Mouse (Mus musculus) frontal cortex, adult 2 months (tissue): ENCODE data around the gene Zfp30. TPM values are rescaled to one million over a fixed set of nuclear protein-coding genes. Genes with fewer than 3 reads are reported as not detected.

Experiments used
- DNase-seq, 2 experiments: peaks; one replicate each; pipeline ENCODE4 v3.0.0; 2022; ENCODE audit warnings: low spot score in 1 of 2; ENCODE audit errors: extremely low spot score in 1 of 2
- polyA plus RNA-seq: library from polyadenylated mRNA; depleted of rRNA; stranded (reverse); fragments of >200 nt; gene quantifications from 2 replicates; pipeline ENCODE4 v1.2.3, GENCODE M21; 2012; rRNA removed

Zfp30 gene
- polyA plus RNA-seq: 8.7 and 9.4 TPM in 2 replicates

DNA sequence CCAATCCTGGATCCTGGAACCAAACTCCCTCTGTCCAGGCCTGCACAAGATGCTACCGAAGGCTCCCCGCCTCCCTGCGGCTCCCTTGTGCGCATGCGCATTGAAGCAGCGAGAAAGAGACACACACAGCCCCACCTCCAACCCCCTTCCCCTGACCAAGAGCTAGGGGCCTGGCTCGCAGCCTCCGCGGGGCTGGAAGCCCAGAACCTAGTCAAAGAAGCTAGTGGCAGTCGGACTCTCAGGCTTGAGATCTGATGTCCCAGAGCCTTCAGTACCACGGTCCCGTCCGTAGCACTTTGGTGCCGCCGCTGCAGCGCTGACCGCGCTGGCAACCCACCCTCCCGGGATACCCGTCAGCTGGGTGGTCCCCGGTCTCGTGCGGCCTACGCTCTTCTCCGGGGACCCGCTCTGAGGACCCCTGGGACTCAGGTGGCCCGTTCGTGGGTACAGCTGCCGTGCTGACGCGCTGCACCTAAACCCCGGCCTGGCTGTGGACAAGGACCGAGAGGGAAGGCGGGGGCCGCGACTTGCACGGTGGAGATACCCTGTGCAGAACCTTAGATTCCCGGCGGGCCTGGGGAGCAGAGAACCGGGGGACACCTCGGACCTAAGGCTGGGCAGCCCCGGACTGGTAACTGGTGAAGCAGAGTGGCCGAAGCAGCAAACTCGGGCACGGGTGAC lies at the start of gene Zfp30:
Zfp30 (plus strand) TSS at position 128 of the 681 bp plus-strand sequence.
- peak; percentile 62 to 88 for DNase-seq

DNA sequence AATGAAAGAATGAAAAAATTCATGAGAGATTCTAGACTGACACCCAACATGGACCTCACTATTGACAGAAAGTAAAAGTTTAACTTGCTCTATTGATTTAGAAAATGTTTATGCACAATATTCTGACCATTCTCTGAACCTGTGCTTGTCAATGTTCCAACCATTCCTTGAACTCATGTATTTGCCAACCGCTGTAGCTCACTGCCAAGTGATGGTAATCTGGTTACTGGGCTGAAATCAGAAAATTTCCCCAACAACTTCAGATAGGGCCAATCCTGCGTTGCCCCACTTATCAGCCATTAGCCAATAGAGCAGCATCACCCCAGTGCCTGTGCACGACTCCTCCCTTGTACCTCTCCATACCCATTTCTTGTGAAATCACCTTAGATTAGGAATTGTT lies 41.5 kb upstream of the Zfp30 start:
- no peak for DNase-seq

DNA sequence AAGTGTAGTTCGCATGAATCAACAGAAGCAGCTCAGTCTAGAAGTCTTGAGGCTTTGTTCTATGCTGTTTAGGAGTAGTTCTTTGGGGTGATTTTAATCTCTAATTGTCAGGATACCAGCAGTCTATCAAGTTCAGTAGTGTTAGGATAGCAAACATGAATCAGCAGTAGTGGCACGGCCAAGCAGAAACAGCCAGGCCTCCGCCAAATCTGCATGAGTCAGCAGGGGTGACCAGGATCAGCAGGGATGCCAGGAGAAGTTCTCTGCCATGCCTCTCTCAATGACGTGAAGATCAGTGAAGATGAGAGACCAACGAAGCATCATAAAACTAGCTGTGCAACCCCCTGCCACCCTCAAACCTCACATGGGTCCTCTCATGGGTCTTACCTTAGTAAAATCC lies 23.3 kb upstream of the Zfp30 start:
- no peak for DNase-seq

DNA sequence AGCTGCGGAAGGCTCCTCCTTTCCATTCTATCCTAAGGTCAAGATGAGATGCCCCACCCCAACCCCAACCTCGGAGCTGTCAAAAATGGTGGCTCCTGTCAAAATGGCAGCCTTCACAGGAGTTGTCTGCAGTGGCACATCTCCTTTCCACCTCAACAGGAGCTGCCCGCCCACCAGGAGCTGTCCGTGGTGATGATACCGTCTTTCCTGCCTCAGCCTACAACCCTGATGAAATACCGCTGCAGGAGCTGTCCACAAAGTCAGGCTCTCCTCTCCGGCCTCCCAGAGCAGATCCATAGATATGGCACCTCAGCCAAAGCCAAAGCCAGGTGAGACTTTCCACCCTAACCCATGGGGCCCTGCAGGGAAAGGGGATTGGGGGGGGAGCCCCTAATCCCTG lies 19.1 kb upstream of the Zfp30 start:
- no peak for DNase-seq

DNA sequence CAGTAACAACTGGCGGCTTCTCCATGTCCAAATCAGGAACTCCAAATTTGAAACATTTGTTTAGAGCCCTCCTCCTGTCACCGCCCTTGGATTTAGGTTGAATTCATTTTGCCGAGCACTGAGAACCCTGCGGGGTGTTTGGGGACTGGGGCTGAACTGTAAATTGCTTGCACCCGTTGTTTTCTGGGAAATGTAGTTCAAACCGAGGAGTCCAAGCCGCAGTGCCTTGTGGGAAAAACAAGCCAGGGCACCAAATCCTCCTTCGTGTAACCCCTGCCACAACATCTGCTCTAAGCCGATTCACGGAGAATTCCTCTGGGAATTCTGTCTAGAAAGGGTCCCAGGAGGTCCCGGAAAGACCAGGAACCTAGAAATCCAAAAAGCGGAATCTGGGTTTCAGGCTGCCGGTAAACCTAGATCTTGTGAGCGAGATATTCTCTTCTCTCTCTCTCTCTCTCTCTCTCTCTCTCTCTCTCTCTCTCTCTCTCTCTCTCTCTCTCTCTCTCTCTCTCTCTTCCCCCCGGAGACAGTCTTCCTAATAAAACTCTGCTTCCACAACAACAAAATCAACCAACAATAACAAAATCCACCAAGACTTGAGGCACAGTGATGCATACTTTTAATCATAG lies 16.6 kb upstream of the Zfp30 start:
- DNase-seq: peak; percentile 77 to 92

DNA sequence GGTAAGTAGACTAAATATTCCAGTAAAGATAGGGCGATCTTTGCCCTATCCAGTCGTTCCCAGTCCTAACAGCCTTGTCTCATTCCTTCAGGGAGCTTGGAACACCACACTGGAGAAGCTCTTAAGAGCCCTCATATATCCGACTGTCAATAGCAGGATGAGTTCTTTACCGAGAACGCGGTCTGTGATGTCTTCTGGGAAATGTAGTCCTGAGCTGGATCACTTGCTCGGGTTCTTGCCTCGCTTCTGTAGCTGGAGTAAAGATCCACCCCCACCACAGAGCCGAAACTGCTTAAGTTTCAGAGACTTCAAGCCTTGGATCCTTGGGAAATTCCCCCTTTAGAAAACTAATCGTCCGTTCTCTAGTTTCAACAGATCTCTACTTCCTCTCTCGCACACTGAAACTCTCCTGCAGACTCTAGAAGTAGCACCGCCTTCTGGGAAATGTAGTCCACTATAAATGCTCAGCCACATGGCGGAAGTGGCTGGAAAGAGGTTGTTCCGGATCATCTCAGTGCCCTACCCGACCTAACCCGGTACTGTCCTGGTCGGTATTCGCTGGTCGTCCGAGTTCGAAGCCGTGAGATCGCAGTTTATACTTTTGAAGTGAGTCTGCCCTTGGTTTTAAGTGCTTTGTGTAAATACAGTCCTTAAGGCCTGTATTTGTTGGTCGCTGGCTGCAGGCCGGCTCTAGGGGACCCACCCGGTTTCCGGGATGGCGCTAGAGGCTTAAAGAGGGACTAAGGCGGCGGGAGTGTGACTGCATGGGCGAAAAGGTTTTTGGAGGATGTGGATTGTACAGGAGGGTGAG lies 15.5 kb upstream of the Zfp30 start, which contains the start of gene Zfp84:
Zfp84 (plus strand) TSS at position 463 of the 811 bp plus-strand sequence.
- peak; percentile 94 to 95 for DNase-seq

DNA sequence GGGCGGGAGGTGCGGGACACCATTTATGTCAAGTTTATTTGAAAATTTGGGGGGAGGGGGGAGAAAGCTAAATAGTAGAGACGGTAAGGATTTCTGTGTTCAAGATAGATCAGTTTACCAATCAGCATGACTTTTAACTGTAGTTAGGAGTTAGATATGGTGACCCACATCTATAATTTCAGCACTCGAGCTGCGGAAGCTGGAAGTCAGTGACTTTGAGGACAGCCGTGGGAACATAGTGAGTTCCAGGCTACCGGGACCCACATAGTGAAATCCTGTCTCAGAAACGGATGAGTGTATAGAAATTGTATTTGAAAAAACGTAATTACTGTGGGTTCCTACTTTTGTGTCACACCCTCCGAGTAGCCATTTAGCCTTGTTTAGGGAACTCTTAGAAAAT lies 14.8 kb upstream of the Zfp30 start:
- no peak for DNase-seq

DNA sequence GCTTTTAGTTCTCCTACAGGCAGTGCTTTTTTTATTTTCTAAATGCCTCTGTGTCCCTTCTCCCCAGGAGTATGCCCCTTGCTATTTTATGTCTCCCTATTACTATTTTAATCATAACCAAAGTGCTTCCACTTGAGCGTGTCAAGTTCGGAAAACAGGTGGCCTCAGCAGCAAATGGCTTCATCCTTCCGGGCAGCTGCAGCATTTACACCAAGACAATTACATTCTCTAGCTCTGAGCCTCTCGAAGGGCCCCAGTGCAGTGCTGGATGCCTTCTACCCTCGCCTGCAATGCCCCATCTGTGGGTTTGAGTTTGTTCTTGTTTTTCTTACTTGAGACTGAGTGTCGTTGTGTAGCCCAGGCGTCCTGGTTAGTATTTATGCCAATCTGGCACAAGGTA lies 10.3 kb upstream of the Zfp30 start:
- DNase-seq: no peak

DNA sequence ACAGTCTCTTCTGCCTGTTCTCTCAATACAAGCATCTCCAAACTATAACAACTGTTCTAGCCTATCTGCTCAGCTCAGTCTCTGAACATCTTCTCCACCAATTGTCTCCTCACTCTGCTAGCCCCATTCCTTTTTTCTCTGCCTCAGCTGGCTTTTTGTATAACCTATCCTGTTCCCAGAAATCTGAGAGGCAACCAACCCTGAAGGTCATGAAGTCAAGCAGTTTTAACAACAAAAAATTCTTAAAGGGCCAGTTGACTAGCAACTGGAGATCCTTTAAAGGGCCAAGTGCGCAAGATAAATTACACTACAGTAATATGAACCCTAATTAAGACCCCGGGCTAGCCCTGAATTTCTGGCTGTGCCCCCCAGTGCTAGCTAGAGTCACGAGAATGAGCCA lies 9.4 kb upstream of the Zfp30 start:
- no peak for DNase-seq

DNA sequence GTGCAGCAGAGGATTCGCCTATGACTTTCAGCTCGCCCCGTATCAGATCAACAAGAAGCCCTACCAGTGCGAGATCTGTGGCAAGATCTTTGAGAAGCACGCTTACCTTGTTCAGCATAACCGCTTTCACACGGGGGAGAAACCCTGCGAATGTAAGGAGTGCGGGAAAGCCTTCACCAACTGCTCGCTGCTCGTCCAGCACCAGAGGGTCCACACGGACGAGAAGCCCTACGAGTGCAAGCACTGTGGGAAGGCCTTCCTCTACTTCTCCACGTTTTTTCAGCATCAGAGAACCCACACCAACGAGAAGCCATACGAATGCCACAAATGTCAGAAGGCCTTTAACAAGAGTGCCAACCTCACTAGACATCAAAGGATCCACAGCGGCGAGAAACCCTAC lies 7.2 kb upstream of the Zfp30 start:
- no peak for DNase-seq

DNA sequence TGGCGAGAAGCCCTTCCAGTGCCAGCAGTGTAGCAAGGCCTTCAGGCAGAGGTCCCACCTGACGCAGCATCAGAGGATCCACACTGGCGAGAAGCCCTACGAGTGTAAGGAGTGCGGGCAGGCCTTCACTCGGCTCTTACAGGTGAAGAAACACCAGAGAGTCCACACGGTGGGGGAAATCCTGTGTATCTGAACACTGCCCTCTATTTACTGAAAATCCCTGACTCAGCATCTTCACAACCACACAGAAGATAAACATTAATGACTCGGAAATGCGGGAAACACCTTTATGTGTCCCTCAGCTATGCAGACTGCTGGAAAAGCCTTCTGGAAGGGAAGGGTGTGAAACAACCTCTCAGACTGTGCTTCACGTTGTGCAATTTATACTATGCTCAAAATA lies 6.4 kb upstream of the Zfp30 start:
- no peak for DNase-seq

DNA sequence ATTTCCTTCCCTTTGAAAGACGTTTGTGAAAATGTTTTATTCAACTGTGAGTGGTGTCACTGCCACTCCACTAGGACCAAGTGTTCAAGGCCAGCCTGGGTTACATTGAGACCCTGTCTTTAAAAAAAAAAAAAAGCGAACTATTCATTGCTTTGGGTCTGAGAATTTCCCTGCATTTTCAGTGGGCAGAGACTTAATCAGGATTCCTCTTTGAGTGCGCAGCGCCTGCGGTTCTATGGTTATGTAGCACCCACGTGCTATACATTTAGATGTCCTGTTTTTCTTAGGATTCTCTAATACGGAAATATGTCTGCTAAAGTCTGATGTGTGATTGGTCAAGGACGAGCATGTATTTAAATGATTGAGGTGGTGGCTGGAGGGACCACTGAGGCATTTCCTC lies 1.2 kb downstream of the Zfp30 start:
- peak in 1 of 2 experiments; percentile 19 for DNase-seq

DNA sequence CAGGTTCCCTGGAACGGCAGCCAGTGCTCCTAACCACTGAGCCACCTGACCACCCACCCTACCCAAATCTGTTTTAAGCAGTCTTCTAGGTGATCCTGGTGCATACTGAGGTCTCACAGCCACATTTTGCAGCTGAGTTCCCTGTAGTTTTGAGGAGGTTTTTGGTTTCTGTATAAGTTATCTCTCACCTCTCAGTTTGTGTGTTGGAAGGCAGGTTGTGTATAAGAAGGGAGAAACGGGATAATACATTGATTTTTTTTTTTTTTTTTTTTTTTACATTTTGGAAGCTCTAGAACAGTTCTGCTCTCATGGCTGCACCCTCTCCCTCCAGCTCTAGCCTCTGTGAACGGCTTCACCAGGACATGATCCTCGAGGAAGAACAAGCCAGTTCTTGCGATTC lies 2.1 kb downstream of the Zfp30 start:
- no peak for DNase-seq

DNA sequence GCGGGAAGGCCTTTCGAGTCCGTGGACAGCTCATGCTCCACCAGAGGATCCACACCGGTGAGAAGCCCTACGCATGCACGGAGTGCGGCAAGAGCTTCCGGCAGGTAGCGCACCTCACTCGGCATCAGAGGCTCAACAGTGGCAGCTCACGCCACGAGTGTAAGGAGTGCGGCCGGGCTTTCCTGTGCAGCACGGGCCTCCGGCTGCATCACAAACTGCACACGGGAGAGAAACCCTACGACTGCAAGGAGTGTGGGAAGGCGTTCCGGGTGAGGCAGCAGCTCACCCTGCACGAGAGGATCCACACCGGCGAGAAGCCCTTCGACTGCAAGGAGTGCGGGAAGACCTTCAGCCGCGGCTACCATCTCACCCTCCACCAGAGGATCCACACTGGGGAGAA lies 9.1 kb downstream of the Zfp30 start:
- no peak for DNase-seq

DNA sequence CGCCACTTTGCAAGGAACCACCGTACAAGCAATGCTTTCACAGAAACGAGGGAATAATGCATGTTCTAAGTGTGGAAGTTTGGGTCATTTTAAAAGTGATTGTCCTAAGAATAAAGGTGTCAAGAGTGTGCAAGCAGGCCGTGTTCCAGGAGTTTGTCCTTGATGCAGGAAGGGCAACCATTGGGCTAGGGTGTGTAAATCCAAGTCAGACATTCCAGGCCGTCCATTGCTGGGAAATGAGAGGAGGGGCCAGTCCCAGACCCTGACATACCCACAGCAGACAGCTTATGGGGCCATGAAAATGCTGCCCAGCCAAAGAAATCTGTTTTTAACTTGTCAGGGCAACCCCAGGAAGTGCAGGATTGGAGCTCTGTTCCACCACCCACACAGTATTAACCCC lies 23.2 kb downstream of the Zfp30 start:
- DNase-seq: no peak

DNA sequence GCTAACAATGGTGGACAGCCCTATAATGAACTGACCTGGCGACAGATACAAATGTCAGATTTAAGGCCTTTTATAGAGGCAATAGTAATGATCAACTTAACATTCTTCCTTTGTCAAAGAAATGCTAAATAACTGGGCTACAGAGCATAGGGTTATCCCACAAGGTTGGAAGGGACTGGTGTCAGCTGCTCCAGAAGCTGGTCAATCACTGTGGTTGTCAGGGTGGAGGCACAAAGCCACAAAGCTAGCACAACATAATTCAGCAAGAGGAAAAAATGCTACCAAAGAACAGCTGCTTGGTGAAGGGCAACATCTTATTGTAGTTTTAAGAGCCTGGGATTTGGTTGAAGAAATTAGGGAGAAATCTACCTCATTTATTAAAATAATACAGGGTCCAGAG lies 28.4 kb downstream of the Zfp30 start:
- DNase-seq: no peak

DNA sequence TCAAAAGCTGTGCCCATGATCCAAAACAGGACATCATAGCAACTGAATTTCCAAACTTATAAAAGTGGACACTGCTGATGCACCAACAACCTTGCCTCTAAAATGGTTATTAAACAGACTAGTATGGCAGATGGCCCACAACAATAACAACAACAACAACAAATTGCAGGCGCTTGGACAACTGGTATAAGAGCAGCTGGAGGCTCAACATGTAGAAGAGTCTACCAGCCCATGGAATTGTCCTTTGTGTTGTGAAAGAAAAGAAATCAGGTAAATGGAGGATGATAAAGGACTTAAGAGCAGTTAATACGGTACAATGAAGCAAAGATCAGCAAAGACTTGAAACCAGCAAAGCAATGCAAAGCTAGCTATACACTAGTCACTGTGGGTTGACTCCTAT lies 30.6 kb downstream of the Zfp30 start:
- no peak for DNase-seq

DNA sequence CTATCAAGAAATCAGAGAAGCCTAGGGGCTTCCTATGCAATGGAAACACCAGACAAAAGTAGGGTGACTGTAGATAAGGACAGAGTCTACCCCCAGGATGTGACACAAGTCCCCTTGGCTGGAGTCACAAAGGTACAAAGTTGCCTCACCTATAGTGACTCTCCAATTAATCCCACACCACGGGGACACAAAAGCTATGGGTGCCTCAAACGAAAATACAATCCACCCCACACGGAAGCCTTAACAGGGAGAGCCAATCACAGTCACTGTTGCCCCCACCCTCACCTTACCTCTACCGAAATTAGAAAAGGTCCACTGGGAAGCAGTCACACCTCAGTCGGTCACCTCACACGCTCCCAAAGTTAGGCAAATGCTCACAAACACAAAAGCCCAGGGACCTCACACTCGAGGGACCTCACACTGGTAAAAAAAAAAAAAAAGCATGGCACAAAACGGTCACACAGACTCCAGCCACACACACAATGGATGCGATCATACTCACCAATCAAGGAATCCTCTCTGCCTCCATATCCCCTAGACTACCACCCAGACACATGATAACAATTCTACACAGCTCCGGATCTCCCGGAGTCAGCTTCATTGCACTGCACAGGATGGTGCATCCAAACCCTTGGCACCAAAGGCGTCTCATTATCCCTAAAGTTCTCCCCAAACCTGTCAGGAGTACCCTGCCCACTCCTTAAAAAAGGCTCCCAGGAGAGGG lies 31.4 kb downstream of the Zfp30 start:
- DNase-seq: no peak

DNA sequence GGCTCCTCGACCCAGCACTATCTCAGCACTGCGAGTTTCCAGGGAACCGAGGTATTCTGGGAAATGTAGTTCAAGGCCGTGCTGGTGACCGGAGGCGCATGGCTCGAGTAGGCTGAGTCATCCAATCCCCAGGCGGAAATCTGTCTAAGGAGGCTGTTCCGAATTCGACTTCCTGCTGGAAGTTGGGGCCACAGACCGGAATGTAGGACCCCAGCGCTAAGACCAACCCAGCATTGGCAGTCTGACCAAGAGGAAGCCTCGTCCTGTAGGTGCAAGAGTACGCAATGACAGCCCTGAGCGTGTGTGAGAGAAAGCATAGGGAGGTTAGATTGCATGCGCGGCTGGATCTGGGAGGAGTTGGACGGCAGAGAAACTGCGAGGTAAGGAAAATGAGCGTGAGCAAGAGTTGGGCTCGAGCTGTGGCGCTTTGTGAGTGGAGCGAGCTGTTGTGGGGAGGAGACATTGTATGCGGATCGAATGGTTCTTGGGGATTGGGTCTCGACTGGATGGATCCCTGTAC lies 32.2 kb downstream of the Zfp30 start, which contains the start of gene Zfp790:
Zfp790 (plus strand) TSS at position 205 of the 520 bp plus-strand sequence.
- peak; percentile 93 to 95 for DNase-seq

DNA sequence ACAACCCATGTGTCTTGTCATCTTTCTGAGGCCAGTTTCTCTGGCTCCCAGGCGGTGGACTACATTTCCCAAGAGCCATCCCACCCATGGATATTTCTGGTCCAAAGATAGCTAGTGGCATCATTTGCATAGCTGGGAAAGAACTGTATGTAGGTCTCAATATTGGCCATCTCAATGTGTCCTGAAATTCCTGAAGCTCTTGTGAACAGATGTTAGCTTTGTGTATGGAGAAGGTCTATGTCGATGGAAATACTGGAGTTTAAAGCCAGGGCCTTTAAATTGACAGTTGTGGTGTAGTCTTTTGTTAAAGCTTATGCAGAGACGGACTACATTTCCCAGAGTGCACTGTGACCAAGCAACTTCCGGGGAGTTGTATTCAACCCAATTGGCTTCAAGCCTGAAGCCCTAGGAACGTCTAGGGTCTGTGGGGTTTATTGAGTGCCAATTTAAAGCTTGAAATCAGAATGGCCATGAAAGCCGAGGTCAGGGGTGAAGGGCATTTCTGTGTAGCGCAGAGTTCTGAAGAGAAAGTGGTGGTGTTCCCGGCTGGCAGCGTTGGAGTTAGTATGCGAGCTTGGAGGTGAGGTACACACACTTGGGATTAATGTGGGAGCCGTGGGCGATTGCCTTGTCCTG lies 34.9 kb downstream of the Zfp30 start:
- DNase-seq: peak; percentile 70 to 87
